Mouse (Mus musculus) lung, postnatal 10 days (tissue): ENCODE data around the gene Sft2d1.
A peak's percentile ranks its signal among the peaks of the same experiment; 100 is the strongest.
"Not testable (repeated sequence)": the region's sequence is repeated elsewhere in the genome, so short reads cannot be mapped to it uniquely, and the experiment has no call there.

ENCODE experiments used
- DNase-seq: peaks from one replicate; pipeline ENCODE4 v3.0.0; 2021

The Sft2d1 gene

DNA sequence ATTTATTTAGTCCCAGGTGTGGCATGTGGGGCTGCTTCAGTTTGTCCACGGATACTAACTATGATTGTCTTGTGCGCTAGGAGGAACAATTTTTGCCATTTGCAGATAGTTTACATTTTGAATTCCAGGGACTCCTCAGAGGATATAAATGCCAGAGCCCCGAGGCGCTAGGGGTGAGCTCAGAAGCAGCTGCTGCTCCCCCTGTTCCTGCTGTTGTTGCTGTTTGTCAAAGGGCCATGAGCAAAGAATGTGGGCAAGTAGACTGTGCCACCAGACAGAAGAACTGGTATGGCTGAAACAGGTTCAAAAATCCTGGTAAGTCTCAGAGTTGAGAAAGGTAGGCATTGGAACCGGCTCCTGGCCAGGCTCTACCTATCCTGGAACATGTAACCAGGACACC is 7.2 kb upstream of the Sft2d1 start:
- DNase-seq, result no peak

- no peak for DNase-seq
Observed at GRCm38 (mm10) chr17:8305801-8306200, 5.1 kb upstream of the Sft2d1 start.

- DNase-seq, result peak; percentile 37
Observed at GRCm38 (mm10) chr17:8311751-8312150, 849 bp downstream of the Sft2d1 start.

DNA sequence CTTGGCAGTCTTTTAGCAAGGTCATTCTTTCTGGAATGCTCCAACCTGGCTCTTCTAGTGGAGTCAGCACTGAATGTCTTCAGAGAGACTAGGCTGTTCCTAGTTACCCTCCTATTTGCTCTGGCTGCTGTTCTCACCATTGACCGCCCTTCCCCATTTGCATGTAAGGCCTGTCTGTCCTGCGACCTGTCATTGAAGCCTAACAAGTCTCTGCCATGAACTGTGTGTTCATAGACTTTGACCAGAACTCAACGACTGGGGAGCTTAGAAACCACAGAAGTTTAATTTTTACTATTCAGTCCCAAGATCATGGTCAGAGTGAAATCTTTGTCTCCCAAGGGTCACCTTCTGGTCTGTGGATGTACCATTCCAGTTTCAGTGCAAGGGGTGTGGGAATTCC is 3.1 kb downstream of the Sft2d1 start:
- DNase-seq, result no peak

DNA sequence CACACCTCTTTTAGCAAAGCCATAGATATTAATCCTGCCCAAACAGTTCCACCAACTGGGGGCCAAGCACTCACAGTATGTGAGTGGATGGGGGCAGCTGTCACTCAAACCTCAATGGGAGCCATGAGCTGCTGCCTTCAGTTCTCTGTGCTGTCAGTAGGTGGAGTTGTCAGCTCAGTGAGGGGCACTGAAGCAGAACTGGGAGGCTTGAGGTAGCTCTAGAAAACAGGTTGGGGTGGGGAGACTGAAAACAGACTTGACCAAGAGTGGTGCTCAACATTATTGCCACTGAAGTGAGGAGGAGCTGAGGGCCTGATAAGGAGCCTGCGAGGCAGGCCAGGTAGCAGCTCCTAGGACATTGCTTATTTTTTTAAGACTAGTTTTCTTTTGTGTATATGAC is 5.3 kb downstream of the Sft2d1 start:
- peak; percentile 61 for DNase-seq

GRCm38 (mm10) chr17:8326877-8327276 is 16.0 kb downstream of the Sft2d1 start:
- DNase-seq, result not testable (repeated sequence)

DNA sequence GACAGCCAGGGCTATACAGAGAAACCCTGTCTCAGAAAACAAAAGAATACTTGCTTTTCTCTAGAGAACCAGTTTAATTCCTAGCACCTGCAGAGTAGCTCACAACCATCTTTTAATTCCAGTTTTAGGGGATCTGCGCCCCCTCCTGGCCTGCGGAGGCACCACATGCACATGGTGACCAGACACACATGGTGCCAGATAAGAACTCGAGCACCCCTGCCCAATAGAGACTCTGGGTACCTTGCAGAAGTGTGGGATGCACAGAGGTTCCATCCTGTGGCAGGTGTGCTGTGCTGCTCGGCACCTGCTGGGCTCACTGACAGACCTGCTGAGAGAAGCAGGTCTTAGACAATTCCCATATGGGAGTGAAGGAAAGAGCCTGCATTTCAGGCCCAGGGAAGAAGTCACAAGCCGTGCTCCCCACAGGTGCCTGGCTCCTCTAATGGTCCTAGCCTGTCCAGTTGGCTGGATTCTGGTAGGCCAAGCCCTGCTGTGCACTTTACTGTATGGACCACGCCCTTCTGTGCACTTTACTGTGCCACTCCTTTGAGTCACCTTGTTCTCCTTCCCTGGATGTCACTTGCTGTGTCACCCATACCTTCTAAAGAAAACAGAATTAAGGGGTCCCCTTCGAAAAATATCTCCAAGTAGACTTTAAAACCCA is 17.7 kb downstream of the Sft2d1 start:
- no peak for DNase-seq

DNA sequence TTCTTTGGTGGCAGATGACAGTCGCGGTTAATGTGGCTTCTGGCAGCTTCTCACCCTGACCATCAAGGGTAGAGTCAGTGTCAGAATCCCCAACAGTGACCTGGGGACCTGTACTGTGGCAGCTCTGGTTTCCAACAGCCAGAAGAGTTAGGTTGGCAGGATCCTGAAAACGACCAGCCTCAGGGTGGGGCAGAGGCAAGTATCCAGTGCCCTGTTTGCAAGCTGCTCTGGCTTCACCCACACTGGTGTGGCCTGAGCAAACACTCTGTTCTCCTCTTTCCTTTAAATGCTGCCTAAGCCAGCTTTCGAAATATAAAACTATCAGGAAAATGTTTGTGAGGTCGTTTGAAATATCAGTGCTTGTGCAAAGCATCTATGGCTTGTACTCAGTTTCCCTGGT is 19.7 kb downstream of the Sft2d1 start:
- DNase-seq, result no peak

DNA sequence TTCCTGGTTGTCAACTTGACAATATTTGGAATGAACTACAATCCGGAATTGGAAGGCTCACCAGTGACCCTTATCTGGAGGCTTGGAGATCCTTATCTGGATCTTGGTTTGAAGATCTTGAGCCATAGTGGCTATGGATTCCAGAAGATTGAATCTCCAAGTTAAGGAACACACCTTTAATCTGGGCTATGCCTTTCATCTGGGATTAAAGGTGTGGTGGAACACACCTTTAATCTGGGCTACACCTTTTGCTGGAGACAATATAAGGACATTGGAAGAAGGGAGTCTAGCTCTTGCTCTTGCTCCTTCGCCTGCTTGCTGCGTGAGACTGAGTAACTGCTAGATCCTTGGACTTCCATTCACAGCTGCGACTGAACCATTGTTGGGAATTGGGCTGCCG is 26.3 kb downstream of the Sft2d1 start, which contains the start of gene Prr18:
Gene Prr18, plus strand, starts transcription at position 301 of the 400 bp plus-strand sequence.
- not testable (repeated sequence) for DNase-seq

DNA sequence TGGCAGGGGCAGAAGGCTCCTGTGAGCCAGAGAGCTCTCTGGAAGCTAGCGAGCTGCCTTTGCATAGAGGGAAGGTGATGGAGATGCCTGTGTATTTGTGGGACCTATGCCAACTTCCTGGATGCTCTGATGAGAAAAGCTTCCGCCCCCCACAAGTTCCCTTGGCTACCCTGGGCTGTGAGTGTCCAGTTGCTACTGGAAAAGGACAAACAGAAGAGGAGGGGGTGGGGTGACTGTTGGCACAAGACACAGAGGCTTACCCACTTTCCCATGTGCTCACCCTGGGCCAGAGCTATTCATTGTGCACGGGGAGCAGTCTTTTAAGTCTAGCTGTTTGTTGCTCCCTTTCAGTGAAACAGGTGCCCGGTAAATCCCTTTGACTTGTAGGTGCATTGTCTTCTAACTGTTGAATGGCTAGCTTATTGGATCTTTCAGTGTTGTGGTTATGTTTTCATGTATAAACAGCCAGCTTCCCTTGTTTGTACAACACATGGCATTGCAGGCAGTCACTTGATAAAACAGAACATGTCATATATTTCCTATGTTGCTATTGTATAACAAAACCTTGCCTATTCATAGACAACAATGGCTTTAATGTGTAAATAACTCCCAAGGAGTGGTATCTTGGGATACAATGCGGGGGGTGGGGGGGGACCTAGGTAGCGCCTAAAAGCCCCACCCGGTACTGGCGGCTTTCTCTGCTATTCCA is 28.9 kb downstream of the Sft2d1 start:
- DNase-seq, result peak; percentile 81

GRCm38 (mm10) chr17:8340407-8341359 is 29.8 kb downstream of the Sft2d1 start:
- peak; percentile 51 for DNase-seq

- DNase-seq, result peak; percentile 13
Observed at GRCm38 (mm10) chr17:8341360-8341963, 30.6 kb downstream of the Sft2d1 start.

DNA sequence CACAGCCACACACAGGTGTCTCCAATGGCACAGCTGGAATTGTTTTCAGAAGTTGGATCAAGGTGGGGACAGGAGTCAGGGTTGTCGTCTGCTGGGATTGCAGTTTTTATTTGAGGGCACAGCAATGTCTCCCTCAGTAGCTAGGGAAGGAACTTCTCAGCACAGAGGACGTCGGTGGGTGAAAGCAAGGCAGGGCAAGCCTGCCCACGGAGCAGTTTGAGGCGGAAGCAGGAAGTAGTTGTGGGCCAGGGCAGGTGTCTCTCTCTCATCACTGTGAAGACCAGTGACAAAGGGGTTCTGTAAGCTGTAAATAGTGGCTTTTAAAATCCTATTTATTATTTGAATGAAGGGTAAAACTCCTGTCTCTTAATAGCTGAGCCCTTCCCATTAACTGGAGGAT is 31.8 kb downstream of the Sft2d1 start:
- no peak for DNase-seq

DNA sequence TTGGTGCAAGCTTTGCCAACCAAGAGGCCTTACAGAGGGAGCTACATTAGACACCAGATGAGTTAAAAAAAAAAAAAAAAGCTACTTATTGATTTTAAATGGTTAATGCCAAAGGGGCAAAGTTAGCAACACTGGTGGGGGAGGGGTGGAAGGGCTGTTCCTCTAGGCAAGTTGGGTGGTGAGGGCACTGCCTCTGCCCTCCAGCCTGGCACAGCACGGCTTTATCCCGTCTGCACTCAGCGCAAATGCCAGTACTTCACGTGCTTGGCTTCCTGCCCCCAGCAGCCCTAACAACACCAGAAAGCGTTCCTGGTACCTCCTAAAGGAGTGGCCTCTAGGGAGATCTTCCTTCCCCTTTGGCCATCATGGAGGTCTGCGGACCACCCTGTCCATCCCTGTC is 32.5 kb downstream of the Sft2d1 start:
- DNase-seq, result peak; percentile 12

DNA sequence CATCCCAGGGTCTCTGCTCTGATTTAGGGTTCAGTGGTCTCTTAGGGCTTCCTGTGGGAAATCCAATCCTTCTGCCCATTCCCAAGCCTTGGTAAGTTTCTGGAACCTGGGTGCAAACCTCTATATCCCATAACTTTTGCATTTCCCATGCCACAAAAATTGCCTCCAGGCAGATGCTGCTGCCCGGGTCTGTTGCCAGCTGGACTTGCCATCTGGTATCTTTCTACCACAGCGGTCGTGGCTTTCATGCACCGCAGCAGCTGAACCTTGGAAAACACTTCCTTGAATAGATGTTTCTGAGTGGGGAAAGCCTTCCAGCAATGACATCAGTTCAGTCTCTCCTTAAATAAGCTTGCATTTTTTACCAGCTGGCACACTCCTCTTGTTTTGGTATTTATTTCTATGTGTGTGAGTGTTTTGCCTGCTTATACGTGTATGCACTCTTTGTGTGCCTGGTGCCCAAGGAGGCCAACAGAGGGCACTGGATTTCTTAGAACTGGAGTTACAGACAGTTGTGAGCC is 36.9 kb downstream of the Sft2d1 start:
- DNase-seq, result no peak

DNA sequence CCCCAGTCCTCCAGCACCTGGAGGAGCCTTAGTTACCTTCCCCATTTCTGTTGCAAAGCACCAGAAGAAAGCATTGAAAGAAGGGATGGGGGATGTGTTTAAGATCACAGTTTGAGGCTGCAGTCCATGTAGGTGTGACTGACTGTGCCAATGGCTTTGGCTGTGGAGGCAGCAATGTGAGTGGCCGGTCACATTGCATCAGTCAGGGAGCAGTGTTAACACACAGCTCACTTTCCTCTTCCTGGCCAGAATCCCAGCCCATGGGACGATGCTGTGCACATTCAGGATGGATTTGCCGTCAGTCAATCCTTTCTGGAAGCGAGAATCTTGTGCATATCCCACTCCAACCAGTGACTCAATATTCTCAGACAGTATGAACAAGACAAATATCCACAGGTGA is 38.0 kb downstream of the Sft2d1 start:
- DNase-seq, result no peak

GRCm38 (mm10) chr17:8351088-8351487 is 40.2 kb downstream of the Sft2d1 start:
- DNase-seq, result no peak

- no peak for DNase-seq
Observed at GRCm38 (mm10) chr17:8355692-8356091, 44.8 kb downstream of the Sft2d1 start, which contains the start of gene T2. TSS of gene T2 (plus strand) at chr17:8355992.

- DNase-seq, result no peak
Observed at GRCm38 (mm10) chr17:8357498-8357897, 46.6 kb downstream of the Sft2d1 start.

- no peak for DNase-seq
Observed at GRCm38 (mm10) chr17:8360876-8361275, 50.0 kb downstream of the Sft2d1 start.

- peak; percentile 32 for DNase-seq
Observed at GRCm38 (mm10) chr17:8361281-8362103, 50.6 kb downstream of the Sft2d1 start.
